Mouse (Mus musculus) liver, embryonic 14.5 days (tissue): ENCODE results near the gene Kin. TPM values are rescaled to one million over a fixed set of nuclear protein-coding genes. Genes with fewer than 3 reads are reported as not detected.
A peak's percentile ranks its signal among the peaks of the same experiment; 100 is the strongest.

Experiments used
- ATAC-seq: fragments of 200-750 bp; cut with Nextera tagmentation; 2 replicates; pipeline ENCODE4 v1.8.0; 2017; ENCODE audit warnings: moderate number of reproducible peaks, mild to moderate bottlenecking, moderate library complexity; ENCODE audit not compliant: insufficient read depth
- DNase-seq, 3 experiments: peaks; one replicate each; pipeline ENCODE4 v3.0.0-alpha.2; 2012 to 2013; ENCODE audit warnings: low read depth in 3 of 3, low spot score in 3 of 3
- H3K27ac ChIP-seq: fragments of 300-500 bp; sonication (generic); 2 replicates; pipeline ENCODE4 v1.5.1; 2014; ENCODE audit warnings: moderate library complexity, mild to moderate bottlenecking, control low read depth, inconsistent platforms
- H3K27me3 ChIP-seq: fragments of 300-500 bp; sonication (generic); 2 replicates; pipeline ENCODE4 v1.6.1; 2014; ENCODE audit warnings: mild to moderate bottlenecking, low read length, moderate library complexity; ENCODE audit not compliant: control insufficient read depth, insufficient read depth
- H3K36me3 ChIP-seq: fragments of 300-500 bp; sonication (generic); replicated peaks from 2 replicates; pipeline ENCODE4 v1.6.1; 2014; ENCODE audit warnings: low read depth; ENCODE audit not compliant: control insufficient read depth, insufficient read depth
- H3K4me1 ChIP-seq, 2 experiments: fragments of 200-500 bp in 1 of 2; fragments of 300-500 bp in 1 of 2; sonication (generic) in 1 of 2; replicated peaks; 2 replicates each; pipeline ENCODE4 v1.6.1; 2012 to 2014; ENCODE audit warnings: antibody characterized with exemption in 1 of 2, inconsistent platforms in 1 of 2, low read length in 1 of 2; ENCODE audit not compliant: control insufficient read depth in 2 of 2, insufficient read depth in 2 of 2
- H3K4me2 ChIP-seq: fragments of 300-500 bp; sonication (generic); 2 replicates; pipeline ENCODE4 v1.6.1; 2014; ENCODE audit warnings: low read depth, mild to moderate bottlenecking, control low read depth, moderate library complexity
- H3K4me3 ChIP-seq, 2 experiments: fragments of 200-500 bp in 1 of 2; fragments of 300-500 bp in 1 of 2; sonication (generic) in 1 of 2; 2 replicates each; pipeline ENCODE4 v1.5.1; 2012 to 2014; ENCODE audit warnings: low read depth in 2 of 2, low read length in 2 of 2, mild to moderate bottlenecking in 2 of 2, control low read depth in 1 of 2, inconsistent platforms in 1 of 2, moderate library complexity in 1 of 2; ENCODE audit not compliant: insufficient read depth in 1 of 2
- H3K9ac ChIP-seq: fragments of 300-500 bp; sonication (generic); replicated peaks from 2 replicates; pipeline ENCODE4 v1.6.1; 2014; ENCODE audit warnings: mild to moderate bottlenecking, control low read depth, moderate library complexity
- H3K9me3 ChIP-seq: fragments of 300-500 bp; sonication (generic); 2 replicates; pipeline ENCODE4 v1.6.1; 2016; ENCODE audit warnings: low read length, mixed read lengths; ENCODE audit not compliant: control insufficient read depth
- CTCF ChIP-seq: IDR thresholded peaks from 2 replicates; pipeline ENCODE4 v1.5.1; 2016; ENCODE audit warnings: antibody characterized with exemption, low read depth, control low read depth
- EP300 ChIP-seq: IDR thresholded peaks from 2 replicates; pipeline ENCODE4 v1.6.1; 2016; ENCODE audit warnings: antibody characterized with exemption, low read depth
- WGBS: fragments of 180-500 bp; shearing (Covaris S2); extraction: QIAGEN DNeasy Blood & Tissue Kit; methylation state at CpG from one replicate; pipeline ENCODE4 v1.1.7; 2014; ENCODE audit not compliant: insufficient replicate concordance; 5-methylcytosine and 5-hydroxymethylcytosine counted together
- polyA plus RNA-seq, 2 experiments: library from polyadenylated mRNA; depleted of rRNA in 1 of 2; stranded (reverse) in 1 of 2; unstranded in 1 of 2; fragments of >200 nt; fragmentation: Nextera tagmentation in 1 of 2; extraction: Ambion mirVana in 1 of 2; gene quantifications; 2 replicates each; pipeline versions ENCODE4 v1.2.1 to v1.2.3; 2012 to 2014

Kin gene
- polyA plus RNA-seq (2012; rRNA removed) (3.8 and 8.7 TPM in 2 replicates), polyA plus RNA-seq (2014; fragmentation: Nextera tagmentation; extraction: Ambion mirVana) (14.2 and 14.6 TPM in 2 replicates)

DNA sequence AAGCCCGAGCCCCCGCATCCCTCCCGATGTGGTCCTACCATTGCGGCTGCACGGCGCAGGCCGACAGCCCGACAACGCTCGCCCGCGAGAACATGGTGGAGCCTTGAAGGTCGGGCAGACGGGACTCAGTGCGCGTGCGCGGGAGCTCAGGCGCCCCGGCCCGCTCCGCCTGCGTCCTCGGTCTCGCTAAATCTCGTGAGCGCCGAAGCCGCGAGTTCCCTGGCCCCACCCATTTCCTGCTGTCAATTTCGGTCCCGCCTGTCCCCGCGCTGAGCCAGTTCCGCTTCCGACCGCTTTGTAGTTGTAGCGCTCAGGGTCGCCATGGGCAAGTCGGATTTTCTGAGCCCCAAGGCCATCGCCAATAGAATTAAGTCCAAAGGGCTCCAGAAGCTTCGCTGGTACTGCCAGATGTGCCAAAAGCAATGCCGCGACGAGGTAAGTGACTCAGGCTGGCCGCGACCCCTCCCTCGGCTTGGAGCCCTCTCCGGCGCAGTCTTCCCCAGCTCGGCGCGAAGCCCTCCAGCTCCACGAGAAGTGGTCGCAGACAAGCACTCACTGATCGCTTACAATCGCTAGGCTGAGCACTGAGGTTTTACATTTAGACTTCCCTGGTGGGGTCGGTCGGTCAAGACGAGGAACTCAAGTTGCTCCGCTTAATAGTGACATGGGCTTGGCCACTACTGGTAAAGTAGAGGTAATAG, at the start of gene Kin, which contains the start of gene Atp5c1:
Gene Kin, plus strand, starts transcription at position 284 of the 701 bp plus-strand sequence.
Gene Atp5c1, minus strand, starts transcription at position 201 of the 701 bp plus-strand sequence.
- Histone ChIP-seq H3K36me3 (no peaks in the 10 kb centered on the region; the same call in 1 of the 2 replicates), H3K4me3 (peak within 1 kb of the TSS; percentile 75 to 85), H3K27ac (peak within 1 kb of the TSS; percentile 64), H3K4me1 (peaks cover 13 to 24% of the 10 kb centered on the region in 2 experiments), H3K27me3 (no peaks in the 10 kb centered on the region), H3K9ac (peak within 1 kb of the TSS; percentile 97), H3K4me2 (peak within 1 kb of the TSS; percentile 87), H3K9me3 (no peaks in the 10 kb centered on the region)
- WGBS = under 1% methylated on average over 60 of the region's 61 CpGs
- ATAC-seq (peak; percentile 91), DNase-seq (peak; percentile 92 to 93 (median 93))
- TF ChIP-seq EP300 (0 out of 2 replicates have a peak, but pooled peaks have one; percentile 22), CTCF (peak; percentile 79)

DNA sequence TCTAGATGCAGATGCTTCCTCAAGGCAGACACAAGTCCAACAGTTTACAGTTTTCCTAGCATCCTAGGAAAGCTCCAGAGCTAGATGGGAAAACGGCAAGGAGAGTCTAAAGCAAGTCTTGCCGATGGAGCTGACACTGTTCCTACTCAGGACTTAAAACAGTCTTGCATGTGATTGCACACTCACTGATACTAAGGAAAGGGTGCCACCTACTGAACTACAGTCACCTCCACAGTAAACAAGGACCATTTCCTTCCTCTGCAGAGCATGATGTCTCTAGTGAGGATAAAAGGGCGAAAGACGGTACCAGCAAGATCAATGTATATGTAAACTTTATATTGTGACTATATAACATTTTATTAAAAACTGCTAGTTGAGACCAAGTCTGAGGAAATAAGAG, 46.7 kb upstream of the Kin start:
- Histone ChIP-seq H3K9ac (no peak overlapping the region), H3K27ac (no peak overlapping the region), H3K36me3 (no peaks in the 10 kb centered on the region), H3K4me1 (peaks cover 0 to 6% of the 10 kb centered on the region in 2 experiments; a peak in 3 of 4 replicates), H3K4me2 (no peak overlapping the region), H3K27me3 (no peaks in the 10 kb centered on the region), H3K9me3 (no peaks in the 10 kb centered on the region), H3K4me3 (no peak overlapping the region)
- no peak for ATAC-seq
- 40% methylated on average over 4 of the region's 4 CpGs for WGBS
- DNase-seq = no peak
- TF ChIP-seq CTCF (peak; percentile 14; the same call in 1 of the 2 replicates), EP300 (no peak)

GRCm38 (mm10) chr2:10034976-10035375, 45.4 kb upstream of the Kin start:
- H3K4me1 ChIP-seq = peaks cover 0 to 6% of the 10 kb centered on the region in 2 experiments; a peak in 3 of 4 replicates
- 74% methylated on average over 3 of the region's 3 CpGs for WGBS

GRCm38 (mm10) chr2:10047758-10048436, 32.5 kb upstream of the Kin start:
- ATAC-seq = peak; percentile 54
- no peaks in the 10 kb centered on the region for H3K9me3 ChIP-seq
- H3K4me1 ChIP-seq = peaks cover 4 to 10% of the 10 kb centered on the region in 2 experiments
- peak overlapping the region; percentile 92 to 98 for H3K4me3 ChIP-seq
- no peaks in the 10 kb centered on the region for H3K36me3 ChIP-seq
- peak overlapping the region; percentile 87 for H3K4me2 ChIP-seq
- under 1% methylated on average over 47 of the region's 47 CpGs for WGBS
- H3K27ac ChIP-seq = no peak overlapping the region
- H3K9ac ChIP-seq = peak overlapping the region; percentile 84
- TF ChIP-seq CTCF (peak; percentile 45), EP300 (no peak)
- peak; percentile 23 to 35 (median 24) for DNase-seq
- no peaks in the 10 kb centered on the region for H3K27me3 ChIP-seq

More at GRCm38 (mm10) chr2:10034976-10035375, 45.4 kb upstream of the Kin start:
- no peak for DNase-seq
- Histone ChIP-seq H3K27ac (no peak overlapping the region), H3K27me3 (no peaks in the 10 kb centered on the region), H3K4me3 (no peak overlapping the region), H3K4me2 (no peak overlapping the region), H3K9ac (no peak overlapping the region), H3K36me3 (no peaks in the 10 kb centered on the region), H3K9me3 (no peaks in the 10 kb centered on the region)
- ATAC-seq = no peak
- TF ChIP-seq CTCF (no peak), EP300 (no peak)

- Histone ChIP-seq H3K9me3 (no peaks in the 10 kb centered on the region), H3K9ac (peak within 1 kb of the TSS; percentile 84), H3K27ac (no peak within 1 kb of the TSS), H3K4me2 (peak within 1 kb of the TSS; percentile 87), H3K36me3 (no peaks in the 10 kb centered on the region), H3K4me3 (peak within 1 kb of the TSS; percentile 92 to 98), H3K4me1 (peaks cover 4 to 10% of the 10 kb centered on the region in 2 experiments), H3K27me3 (no peaks in the 10 kb centered on the region)
- ATAC-seq (peak; percentile 96), DNase-seq (peak; percentile 87 to 90 (median 89))
- WGBS = under 1% methylated on average over 36 of the region's 36 CpGs
- TF ChIP-seq EP300 (no peak), CTCF (no peak)
Observed at GRCm38 (mm10) chr2:10048461-10048860, 31.9 kb upstream of the Kin start, which contains the start of gene Taf3. Gene Taf3 (minus strand): TSS chr2:10048596.
